Mouse (Mus musculus) right cerebral cortex, postnatal 25 days (tissue): ENCODE results near the gene Tmigd1.
A peak's percentile ranks its signal among the peaks of the same experiment; 100 is the strongest.

ENCODE experiments used
- DNase-seq: peaks from one replicate; pipeline ENCODE4 v3.0.0; 2022

The Tmigd1 gene

GRCm38 (mm10) chr11:76901579-76902361 lies at the start of gene Tmigd1:
Tmigd1 (plus strand) TSS chr11:76902159.
- no peak for DNase-seq

- no peak for DNase-seq
Measured at GRCm38 (mm10) chr11:76854475-76855341, 47.3 kb upstream of the Tmigd1 start.

GRCm38 (mm10) chr11:76856601-76857000 lies 45.4 kb upstream of the Tmigd1 start:
- no peak for DNase-seq

GRCm38 (mm10) chr11:76857111-76857510 lies 44.8 kb upstream of the Tmigd1 start:
- DNase-seq: no peak

GRCm38 (mm10) chr11:76858781-76859180 lies 43.2 kb upstream of the Tmigd1 start:
- no peak for DNase-seq

- DNase-seq: no peak
Measured at GRCm38 (mm10) chr11:76859261-76859660, 42.7 kb upstream of the Tmigd1 start.

GRCm38 (mm10) chr11:76861185-76861584 lies 40.8 kb upstream of the Tmigd1 start:
- no peak for DNase-seq

GRCm38 (mm10) chr11:76872556-76873234 lies 29.3 kb upstream of the Tmigd1 start:
- DNase-seq: no peak

GRCm38 (mm10) chr11:76873865-76874264 lies 28.1 kb upstream of the Tmigd1 start:
- DNase-seq: no peak

GRCm38 (mm10) chr11:76874766-76875165 lies 27.2 kb upstream of the Tmigd1 start:
- DNase-seq: no peak

GRCm38 (mm10) chr11:76879816-76880215 lies 22.1 kb upstream of the Tmigd1 start:
- DNase-seq: no peak

- DNase-seq: no peak
Measured at GRCm38 (mm10) chr11:76884451-76884850, 17.5 kb upstream of the Tmigd1 start.

- DNase-seq: no peak
Measured at GRCm38 (mm10) chr11:76889339-76890164, 12.4 kb upstream of the Tmigd1 start.

- no peak for DNase-seq
Measured at GRCm38 (mm10) chr11:76891171-76891570, 10.8 kb upstream of the Tmigd1 start.

- DNase-seq: no peak
Measured at GRCm38 (mm10) chr11:76891738-76892349, 10.1 kb upstream of the Tmigd1 start.

- DNase-seq: no peak
Measured at GRCm38 (mm10) chr11:76892972-76893371, 9.0 kb upstream of the Tmigd1 start.

- DNase-seq: no peak
Measured at GRCm38 (mm10) chr11:76893570-76893969, 8.4 kb upstream of the Tmigd1 start.

- DNase-seq: peak; percentile 17
Measured at GRCm38 (mm10) chr11:76894240-76894639, 7.7 kb upstream of the Tmigd1 start.

- DNase-seq: no peak
Measured at GRCm38 (mm10) chr11:76896360-76896759, 5.6 kb upstream of the Tmigd1 start.

GRCm38 (mm10) chr11:76897126-76897525 lies 4.8 kb upstream of the Tmigd1 start:
- DNase-seq: no peak

- DNase-seq: no peak
Measured at GRCm38 (mm10) chr11:76897871-76898270, 4.1 kb upstream of the Tmigd1 start.

GRCm38 (mm10) chr11:76898751-76899150 lies 3.2 kb upstream of the Tmigd1 start:
- DNase-seq: no peak
